ENCODE assay signal across 10 mouse cellular contexts in genomic region chr2:129591897-129592296, GRCm38 (mm10). TPM values are rescaled to one million over a fixed set of nuclear protein-coding genes. Genes with fewer than 3 reads are reported as not detected.
A peak's percentile ranks its signal among the peaks of the same experiment; 100 is the strongest.
DNase-seq lines count a peak whose midpoint lies in the region; ATAC-seq lines count a peak whose summit lies in the region.
"Had no signal": no experiment of that assay in that cellular context is flagged by ENCODE, and none has a peak within 500 bp of the region (broad histone marks: within the 10 kb centered on the region; RNA-seq: fewer than 3 reads in every experiment).

No protein-coding gene starts in this region.

- H3K9ac ChIP-seq in kidney, embryonic 15.5 days: peak overlapping the region; percentile 77; the same call in 1 of the 2 replicates
- H3K9ac ChIP-seq in forebrain, embryonic 14.5 days (ENCODE audit: low read length): no peak overlapping the region
- no peak overlapping the region for H3K9ac ChIP-seq in liver, embryonic 12.5 days

- H3K27me3 ChIP-seq in kidney, embryonic 15.5 days: no peaks in the 10 kb centered on the region
- no peaks in the 10 kb centered on the region for H3K27me3 ChIP-seq in forebrain, embryonic 14.5 days (replicated peaks; ENCODE audit: control insufficient read depth, insufficient read depth, low read length)
- H3K27me3 ChIP-seq in liver, embryonic 12.5 days (replicated peaks): peaks cover 40% of the 10 kb centered on the region

- intact Hi-C loops in left cerebral cortex, postnatal 10 days (cut with DNase I): loop anchor here (2.0 to 5.0 kb wide), 2 partner anchors 50 to 89 kb away; no protein-coding TSS in a partner anchor

- peak overlapping the region; percentile 94 for H3K27ac ChIP-seq in kidney, embryonic 15.5 days
- H3K27ac ChIP-seq in forebrain, embryonic 14.5 days (ENCODE audit: low read depth, low read length): no peak overlapping the region
- peak overlapping the region; percentile 85 for H3K27ac ChIP-seq in liver, embryonic 12.5 days

- H3K36me3 ChIP-seq in kidney, embryonic 15.5 days: no peaks in the 10 kb centered on the region
- no peaks in the 10 kb centered on the region for H3K36me3 ChIP-seq in forebrain, embryonic 14.5 days (ENCODE audit: control insufficient read depth, insufficient read depth, low read length)
- H3K36me3 ChIP-seq in liver, embryonic 12.5 days: no peaks in the 10 kb centered on the region

- no peak for ATAC-seq in kidney, embryonic 15.5 days (replicated peaks; ENCODE audit: low FRiP score)
- no peak for ATAC-seq in forebrain, embryonic 14.5 days
- ATAC-seq in liver, embryonic 12.5 days: no peak
- ATAC-seq in neutrophil, adult 5-6 weeks (ENCODE audit: extremely low read depth, insufficient number of reproducible peaks, low FRiP score, poor library complexity, severe bottlenecking): peak; percentile 50
- ATAC-seq in CD4-positive, CD25-positive, alpha-beta regulatory T cell, adult 4 months: no peak

- peaks cover 64% of the 10 kb centered on the region for H3K4me1 ChIP-seq in kidney, embryonic 15.5 days
- H3K4me1 ChIP-seq in forebrain, embryonic 14.5 days (ENCODE audit: control insufficient read depth, insufficient read depth, low read length): peaks cover 21% of the 10 kb centered on the region
- H3K4me1 ChIP-seq in liver, embryonic 12.5 days: peaks cover 21% of the 10 kb centered on the region

- peak overlapping the region; percentile 76; the same call in 1 of the 2 replicates for H3K4me3 ChIP-seq in kidney, embryonic 15.5 days (replicated peaks)
- no peak overlapping the region for H3K4me3 ChIP-seq in forebrain, embryonic 14.5 days (ENCODE audit: low read depth, low read length)
- H3K4me3 ChIP-seq in liver, embryonic 12.5 days: no peak overlapping the region

- no peak for DNase-seq in kidney, adult 8-10 months
- DNase-seq in forebrain, embryonic 14.5 days (ENCODE audit: low spot score): no peak
- no peak for DNase-seq in thymus, postnatal 0 days (ENCODE audit: low spot score)
- no peak for DNase-seq in left cerebral cortex, postnatal 10 days (ENCODE audit: extremely low spot score in 1 of 2, low spot score in 2 of 2)

- no peaks in the 10 kb centered on the region for H3K9me3 ChIP-seq in kidney, embryonic 15.5 days (replicated peaks)
- H3K9me3 ChIP-seq in forebrain, embryonic 14.5 days (replicated peaks; ENCODE audit: control insufficient read depth, low read length): no peaks in the 10 kb centered on the region
- no peaks in the 10 kb centered on the region for H3K9me3 ChIP-seq in liver, embryonic 12.5 days (replicated peaks)

- WGBS in kidney, embryonic 15.5 days: 78% methylated on average over 4 of the region's 4 CpGs
- WGBS in forebrain, embryonic 14.5 days: 58% methylated on average over 4 of the region's 4 CpGs
- WGBS in liver, embryonic 12.5 days (ENCODE audit: insufficient replicate concordance): 64% methylated on average over 4 of the region's 4 CpGs

- peak overlapping the region; percentile 94 for H3K4me2 ChIP-seq in kidney, embryonic 15.5 days
- H3K4me2 ChIP-seq in forebrain, embryonic 14.5 days (ENCODE audit: low read length): peak overlapping the region; percentile 94; the same call in 1 of the 2 replicates
- peak overlapping the region; percentile 74 for H3K4me2 ChIP-seq in liver, embryonic 12.5 days

RNA-seq across cellular contexts. Expression of gene Sirpa, which starts 0.7 kb away (rescaled TPM):
- 28.4 and 30.6 TPM in 2 replicates for polyA plus RNA-seq in kidney, embryonic 15.5 days (2015; fragmentation: Nextera tagmentation; extraction: Ambion mirVana)
- polyA plus RNA-seq in forebrain, embryonic 14.5 days (2014; fragmentation: Nextera tagmentation; extraction: Ambion mirVana): 24.8 and 31.0 TPM in 2 replicates
- polyA plus RNA-seq in liver, embryonic 12.5 days (2016; fragmentation: Nextera tagmentation; extraction: Ambion mirVana): 20.7 and 22.6 TPM in 2 replicates
- total RNA-seq in neutrophil, adult 5-6 weeks (2017): 359 and 376 TPM in 2 replicates
- under 1 TPM; 0.22 to 0.86 TPM for polyA plus RNA-seq in CD4-positive, CD25-positive, alpha-beta regulatory T cell, adult 4 months (2017; shearing (Covaris generic))
- 20.5 and 22.5 TPM in 2 replicates for polyA plus RNA-seq in thymus, postnatal 0 days (2015; fragmentation: Nextera tagmentation; extraction: Ambion mirVana)
- total RNA-seq in left cerebral cortex, postnatal 10 days (2021): 100 to 1,000 TPM; 289 to 299 TPM

RNA-seq across cellular contexts. Expression of gene F830045P16Rik, which starts 55.5 kb away (rescaled TPM):
- 0.08 TPM in 1 of 2 replicates, not detected in the other for polyA plus RNA-seq in kidney, embryonic 15.5 days (2015; fragmentation: Nextera tagmentation; extraction: Ambion mirVana)
- polyA plus RNA-seq in forebrain, embryonic 14.5 days (2014; fragmentation: Nextera tagmentation; extraction: Ambion mirVana): not detected in 2 replicates
- not detected in 2 replicates for polyA plus RNA-seq in liver, embryonic 12.5 days (2016; fragmentation: Nextera tagmentation; extraction: Ambion mirVana)
- 0.35 TPM in 1 of 2 replicates, not detected in the other for total RNA-seq in neutrophil, adult 5-6 weeks (2017)
- not detected for polyA plus RNA-seq in CD4-positive, CD25-positive, alpha-beta regulatory T cell, adult 4 months (2017; shearing (Covaris generic))
- 0.06 TPM in 1 of 2 replicates, not detected in the other for polyA plus RNA-seq in thymus, postnatal 0 days (2015; fragmentation: Nextera tagmentation; extraction: Ambion mirVana)
- total RNA-seq in left cerebral cortex, postnatal 10 days (2021): under 1 TPM; 0.24 to 0.30 TPM
- polyA plus RNA-seq: large intestine, adult 2 months; Patski had no signal

Comparison
In these comparisons a context has a peak if more than half of its experiments do, and no peak if none do; other contexts are left out.
1. RNA of gene Sirpa, which starts 0.7 kb away (polyA plus RNA-seq): 28.4 to 30.6 TPM in kidney, embryonic 15.5 days, 24.8 to 31.0 TPM in forebrain, embryonic 14.5 days, 20.5 to 22.5 TPM in thymus, postnatal 0 days and 20.7 to 22.6 TPM in liver, embryonic 12.5 days; 0.22 to 0.86 TPM in CD4-positive, CD25-positive, alpha-beta regulatory T cell, adult 4 months; every median in the first group is over 10 times any median in the second.
2. Peak in every context shown above with its lines, with median percentiles within 50 percentile points of each other: H3K4me2 ChIP-seq.